Mouse (Mus musculus) liver, embryonic 14.5 days (tissue): Measurements from ENCODE around the gene Fam163b.

Experiments used
- CTCF ChIP-seq: IDR thresholded peaks from 2 replicates; pipeline ENCODE4 v1.5.1; 2016; ENCODE audit warnings: antibody characterized with exemption, low read depth, control low read depth
- EP300 ChIP-seq: IDR thresholded peaks from 2 replicates; pipeline ENCODE4 v1.6.1; 2016; ENCODE audit warnings: antibody characterized with exemption, low read depth

GRCm38 (mm10) chr2:27088700-27089099 is 53.6 kb downstream of the Fam163b start:
- no peak for TF ChIP-seq CTCF
- TF ChIP-seq EP300 = no peak
